Mouse (Mus musculus): ENCODE data around the gene Popdc2. TPM values are rescaled to one million over a fixed set of nuclear protein-coding genes. Genes with fewer than 3 reads are reported as not detected.

Gene Popdc2
- polyA plus RNA-seq, 1 experiment from 2014 or later, result 16.6 TPM

- no peaks in the 10 kb centered on the region for H3K4me1 ChIP-seq (replicated peaks; ENCODE audit: control insufficient read depth, insufficient read depth, low read length)
- no peak for TF ChIP-seq CTCF (IDR thresholded peaks at IDR 0.05; ENCODE audit: low read depth)
- 75% methylated on average over 8 of the region's 8 CpGs for WGBS
- no peak overlapping the region for H3K27ac ChIP-seq (ENCODE audit: low read depth, low read length)
- ATAC-seq, result no peak
- no peaks in the 10 kb centered on the region for H3K9me3 ChIP-seq (ENCODE audit: control insufficient read depth)
- H3K4me3 ChIP-seq (ENCODE audit: low read depth, low read length), result no peak overlapping the region
- H3K27me3 ChIP-seq (replicated peaks; ENCODE audit: control insufficient read depth, insufficient read depth, low read length), result no peaks in the 10 kb centered on the region
- H3K9ac ChIP-seq (ENCODE audit: low read depth, low read length), result no peak overlapping the region
- H3K36me3 ChIP-seq (ENCODE audit: control insufficient read depth, insufficient read depth), result no peaks in the 10 kb centered on the region
- H3K4me2 ChIP-seq (replicated peaks; ENCODE audit: low read depth), result no peak overlapping the region
Observed at GRCm38 (mm10) chr16:38389284-38389893, 27.4 kb downstream of the Popdc2 start.

GRCm38 (mm10) chr16:38390322-38390721 is 28.3 kb downstream of the Popdc2 start:
- no peak for ATAC-seq
- Histone ChIP-seq H3K4me1 (replicated peaks; ENCODE audit: control insufficient read depth, insufficient read depth, low read length) (no peaks in the 10 kb centered on the region), H3K36me3 (ENCODE audit: control insufficient read depth, insufficient read depth) (no peaks in the 10 kb centered on the region), H3K9ac (ENCODE audit: low read depth, low read length) (no peak overlapping the region), H3K27ac (ENCODE audit: low read depth, low read length) (no peak overlapping the region), H3K4me3 (ENCODE audit: low read depth, low read length) (no peak overlapping the region), H3K9me3 (ENCODE audit: control insufficient read depth) (no peaks in the 10 kb centered on the region), H3K27me3 (replicated peaks; ENCODE audit: control insufficient read depth, insufficient read depth, low read length) (no peaks in the 10 kb centered on the region), H3K4me2 (replicated peaks; ENCODE audit: low read depth) (no peak overlapping the region)
- TF ChIP-seq CTCF (IDR thresholded peaks at IDR 0.05; ENCODE audit: low read depth), result no peak
- 85% methylated on average over 7 of the region's 7 CpGs for WGBS

GRCm38 (mm10) chr16:38392126-38392894 is 30.3 kb downstream of the Popdc2 start:
- Histone ChIP-seq H3K4me3 (ENCODE audit: low read depth, low read length) (no peak overlapping the region), H3K27ac (ENCODE audit: low read depth, low read length) (no peak overlapping the region), H3K9ac (ENCODE audit: low read depth, low read length) (no peak overlapping the region), H3K4me1 (replicated peaks; ENCODE audit: control insufficient read depth, insufficient read depth, low read length) (no peaks in the 10 kb centered on the region), H3K4me2 (replicated peaks; ENCODE audit: low read depth) (no peak overlapping the region), H3K36me3 (ENCODE audit: control insufficient read depth, insufficient read depth) (no peaks in the 10 kb centered on the region), H3K27me3 (replicated peaks; ENCODE audit: control insufficient read depth, insufficient read depth, low read length) (no peaks in the 10 kb centered on the region), H3K9me3 (ENCODE audit: control insufficient read depth) (no peaks in the 10 kb centered on the region)
- no peak for TF ChIP-seq CTCF (IDR thresholded peaks at IDR 0.05; ENCODE audit: low read depth)
- WGBS, result 68% methylated on average over 23 of the region's 23 CpGs
- no peak for ATAC-seq

- H3K9me3 ChIP-seq (ENCODE audit: control insufficient read depth), result no peaks in the 10 kb centered on the region
- TF ChIP-seq CTCF (IDR thresholded peaks at IDR 0.05; ENCODE audit: low read depth), result no peak
- ATAC-seq, result no peak
- no peak overlapping the region for H3K4me3 ChIP-seq (ENCODE audit: low read depth, low read length)
- WGBS, result 86% methylated on average over 8 of the region's 8 CpGs
- no peak overlapping the region for H3K27ac ChIP-seq (ENCODE audit: low read depth, low read length)
- H3K9ac ChIP-seq (ENCODE audit: low read depth, low read length), result no peak overlapping the region
- H3K4me1 ChIP-seq (replicated peaks; ENCODE audit: control insufficient read depth, insufficient read depth, low read length), result no peaks in the 10 kb centered on the region
- H3K36me3 ChIP-seq (ENCODE audit: control insufficient read depth, insufficient read depth), result no peaks in the 10 kb centered on the region
- H3K27me3 ChIP-seq (replicated peaks; ENCODE audit: control insufficient read depth, insufficient read depth, low read length), result no peaks in the 10 kb centered on the region
- H3K4me2 ChIP-seq (replicated peaks; ENCODE audit: low read depth), result no peak overlapping the region
Observed at GRCm38 (mm10) chr16:38394191-38394618, 32.2 kb downstream of the Popdc2 start.

- Histone ChIP-seq H3K9me3 (ENCODE audit: control insufficient read depth) (no peaks in the 10 kb centered on the region), H3K4me1 (replicated peaks; ENCODE audit: control insufficient read depth, insufficient read depth, low read length) (no peaks in the 10 kb centered on the region), H3K9ac (ENCODE audit: low read depth, low read length) (no peak overlapping the region), H3K36me3 (ENCODE audit: control insufficient read depth, insufficient read depth) (no peaks in the 10 kb centered on the region), H3K27ac (ENCODE audit: low read depth, low read length) (no peak overlapping the region), H3K27me3 (replicated peaks; ENCODE audit: control insufficient read depth, insufficient read depth, low read length) (no peaks in the 10 kb centered on the region; the same call in 1 of the 2 replicates), H3K4me3 (ENCODE audit: low read depth, low read length) (no peak overlapping the region), H3K4me2 (replicated peaks; ENCODE audit: low read depth) (no peak overlapping the region)
- TF ChIP-seq CTCF (IDR thresholded peaks at IDR 0.05; ENCODE audit: low read depth), result no peak
- ATAC-seq, result no peak
- WGBS, result 66% methylated on average over 6 of the region's 6 CpGs
Observed at GRCm38 (mm10) chr16:38395060-38395730, 33.2 kb downstream of the Popdc2 start.

GRCm38 (mm10) chr16:38396155-38396554 is 34.1 kb downstream of the Popdc2 start:
- H3K27me3 ChIP-seq (replicated peaks; ENCODE audit: control insufficient read depth, insufficient read depth, low read length), result no peaks in the 10 kb centered on the region; the same call in 1 of the 2 replicates
- H3K27ac ChIP-seq (ENCODE audit: low read depth, low read length), result no peak overlapping the region
- H3K36me3 ChIP-seq (ENCODE audit: control insufficient read depth, insufficient read depth), result no peaks in the 10 kb centered on the region
- H3K9me3 ChIP-seq (ENCODE audit: control insufficient read depth), result no peaks in the 10 kb centered on the region
- H3K4me2 ChIP-seq (replicated peaks; ENCODE audit: low read depth), result peak overlapping the region; percentile 21; the same call in 1 of the 2 replicates
- TF ChIP-seq CTCF (IDR thresholded peaks at IDR 0.05; ENCODE audit: low read depth), result no peak
- ATAC-seq, result no peak
- 33% methylated on average over 13 of the region's 13 CpGs for WGBS
- H3K9ac ChIP-seq (ENCODE audit: low read depth, low read length), result no peak overlapping the region
- no peak overlapping the region for H3K4me3 ChIP-seq (ENCODE audit: low read depth, low read length)
- H3K4me1 ChIP-seq (replicated peaks; ENCODE audit: control insufficient read depth, insufficient read depth, low read length), result no peaks in the 10 kb centered on the region

Data from intestine, postnatal 0 days (tissue).